Mouse (Mus musculus): Measurements from ENCODE around the gene Kdm2a. TPM values are rescaled to one million over a fixed set of nuclear protein-coding genes. Genes with fewer than 3 reads are reported as not detected.

Gene Kdm2a
- 51.6 and 57.8 TPM in 2 replicates for polyA plus RNA-seq (2012)

- TF ChIP-seq GATA1 (IDR thresholded peaks at IDR 0.05; ENCODE audit: low read length) = no peak
These were observed at the start of gene Kdm2a for GRCm38 (mm10) chr19:4397798-4398629. Kdm2a (minus strand) TSS chr19:4398285.

GRCm38 (mm10) chr19:4447445-4447844 is 49.4 kb upstream of the Kdm2a start:
- TF ChIP-seq GATA1 (IDR thresholded peaks at IDR 0.05; ENCODE audit: low read length) = no peak

- TF ChIP-seq GATA1 (IDR thresholded peaks at IDR 0.05; ENCODE audit: low read length) = no peak
These were observed 48.8 kb upstream of the Kdm2a start for GRCm38 (mm10) chr19:4446661-4447420.

- TF ChIP-seq GATA1 (IDR thresholded peaks at IDR 0.05; ENCODE audit: low read length) = no peak
These were observed 44.3 kb upstream of the Kdm2a start for GRCm38 (mm10) chr19:4442408-4442807.

GRCm38 (mm10) chr19:4441621-4442161 is 43.6 kb upstream of the Kdm2a start:
- TF ChIP-seq GATA1 (IDR thresholded peaks at IDR 0.05; ENCODE audit: low read length) = no peak

GRCm38 (mm10) chr19:4441090-4441591 is 43.1 kb upstream of the Kdm2a start:
- TF ChIP-seq GATA1 (IDR thresholded peaks at IDR 0.05; ENCODE audit: low read length) = no peak

- no peak for TF ChIP-seq GATA1 (IDR thresholded peaks at IDR 0.05; ENCODE audit: low read length)
These were observed 42.1 kb upstream of the Kdm2a start for GRCm38 (mm10) chr19:4440222-4440621.

- TF ChIP-seq GATA1 (IDR thresholded peaks at IDR 0.05; ENCODE audit: low read length) = no peak
These were observed 41.2 kb upstream of the Kdm2a start, which contains the start of gene Rhod for GRCm38 (mm10) chr19:4439161-4439801. Rhod (minus strand) TSS chr19:4439432.

- no peak for TF ChIP-seq GATA1 (IDR thresholded peaks at IDR 0.05; ENCODE audit: low read length)
These were observed 40.7 kb upstream of the Kdm2a start for GRCm38 (mm10) chr19:4438791-4439160.

GRCm38 (mm10) chr19:4437886-4438285 is 39.8 kb upstream of the Kdm2a start:
- TF ChIP-seq GATA1 (IDR thresholded peaks at IDR 0.05; ENCODE audit: low read length) = no peak

- TF ChIP-seq GATA1 (IDR thresholded peaks at IDR 0.05; ENCODE audit: low read length) = no peak
These were observed 38.2 kb upstream of the Kdm2a start for GRCm38 (mm10) chr19:4436254-4436653.

GRCm38 (mm10) chr19:4434999-4435398 is 36.9 kb upstream of the Kdm2a start:
- no peak for TF ChIP-seq GATA1 (IDR thresholded peaks at IDR 0.05; ENCODE audit: low read length)

- no peak for TF ChIP-seq GATA1 (IDR thresholded peaks at IDR 0.05; ENCODE audit: low read length)
These were observed 35.7 kb upstream of the Kdm2a start for GRCm38 (mm10) chr19:4433756-4434155.

- no peak for TF ChIP-seq GATA1 (IDR thresholded peaks at IDR 0.05; ENCODE audit: low read length)
These were observed 32.1 kb upstream of the Kdm2a start for GRCm38 (mm10) chr19:4430091-4430620.

Measured in G1E-ER4 (cell line).